15 mouse cellular contexts compared by ENCODE assay signal in the genomic region with DNA sequence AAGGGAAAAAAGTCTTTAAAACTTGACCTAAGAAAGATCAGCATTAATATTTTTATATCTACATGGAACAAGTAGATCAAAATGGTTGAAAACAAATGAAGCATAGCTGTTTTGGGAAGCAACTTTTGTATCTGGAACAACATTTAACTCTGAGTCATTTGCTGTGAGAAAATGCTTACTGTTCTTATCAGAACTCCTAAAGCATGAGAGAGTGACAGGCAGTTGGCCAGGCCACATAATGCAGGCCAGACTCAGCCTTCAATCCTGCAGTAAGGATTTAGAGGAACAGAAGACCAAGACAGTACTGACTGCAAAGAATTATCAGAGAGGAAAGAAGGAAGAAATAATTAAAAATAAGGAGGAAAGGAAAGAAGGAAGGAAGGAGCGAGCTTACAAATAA.
"Had no signal": no experiment of that assay in that cellular context is flagged by ENCODE, and none has a peak within 500 bp of the region (broad histone marks: within the 10 kb centered on the region; RNA-seq: fewer than 3 reads in every experiment).

No protein-coding gene starts in this region.

- H3K27ac ChIP-seq: layer of hippocampus, adult 2 months; liver, embryonic 13.5 days; macrophage; stomach, embryonic 15.5 days had no signal

- H3K4me1 ChIP-seq: liver, embryonic 13.5 days; megakaryocyte, embryonic 14.5 days had no signal

- H3K27me3 ChIP-seq: limb, embryonic 12.5 days; liver, embryonic 13.5 days; lung, embryonic 15.5 days; megakaryocyte, embryonic 14.5 days; midbrain, embryonic 15.5 days; neural tube, embryonic 13.5 days; stomach, embryonic 15.5 days had no signal

- H3K4me2 ChIP-seq: limb, embryonic 12.5 days; liver, embryonic 13.5 days; lung, embryonic 15.5 days; midbrain, embryonic 11.5 days; midbrain, embryonic 15.5 days; neural tube, embryonic 13.5 days; stomach, embryonic 15.5 days had no signal

- H3K9ac ChIP-seq: limb, embryonic 12.5 days; liver, embryonic 13.5 days; liver, postnatal 0 days; lung, embryonic 15.5 days; midbrain, embryonic 15.5 days; neural tube, embryonic 13.5 days; stomach, embryonic 15.5 days had no signal

- H3K9me3 ChIP-seq: liver, embryonic 13.5 days; lung, embryonic 15.5 days; stomach, embryonic 15.5 days had no signal

- H3K4me3 ChIP-seq: layer of hippocampus, adult 2 months; limb, embryonic 12.5 days; liver, embryonic 13.5 days; lung, embryonic 15.5 days; megakaryocyte, embryonic 14.5 days; midbrain, embryonic 15.5 days; neural tube, embryonic 13.5 days; stomach, embryonic 15.5 days had no signal

- H3K36me3 ChIP-seq: liver, embryonic 13.5 days; lung, embryonic 15.5 days; midbrain, embryonic 15.5 days; stomach, embryonic 15.5 days had no signal

- DNase-seq: kidney, postnatal 25 days; liver, embryonic 13.5 days; liver, postnatal 0 days; lung, postnatal 14 days; right cerebral cortex, postnatal 14 days; thymus, adult 2 months had no signal
